Mouse (Mus musculus) ovary, postnatal 36 days (tissue): ENCODE measurements around the gene Slc13a4.

ENCODE experiments used
- DNase-seq: peaks from one replicate; pipeline ENCODE4 v3.0.0; 2022; ENCODE audit warnings: low spot score, mixed read lengths

Gene Slc13a4

DNA sequence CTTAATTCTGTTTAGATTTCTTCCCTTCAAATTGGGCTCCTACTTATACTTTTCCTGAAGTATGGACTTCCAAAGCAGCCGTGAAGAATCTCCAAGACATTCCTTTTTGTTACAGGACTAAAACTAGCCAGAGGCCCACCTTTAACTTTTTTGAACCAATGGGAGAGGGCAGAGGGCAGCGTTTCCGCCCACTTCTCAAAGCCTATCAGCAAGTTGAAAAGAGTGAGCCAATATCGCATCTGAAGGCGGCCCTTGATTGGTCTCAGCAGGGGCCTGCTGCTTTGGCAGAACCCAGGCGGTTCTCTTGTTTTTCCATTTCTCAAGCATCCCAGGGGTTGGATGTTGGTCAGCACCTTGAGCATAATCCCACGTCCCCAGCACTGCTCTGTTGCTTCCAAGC is at the start of gene Slc13a4:
Gene Slc13a4 (minus strand): TSS at position 95 of the 400 bp plus-strand sequence.
- DNase-seq = no peak

GRCm38 (mm10) chr6:35355320-35355719 is 47.4 kb upstream of the Slc13a4 start:
- DNase-seq = no peak

DNA sequence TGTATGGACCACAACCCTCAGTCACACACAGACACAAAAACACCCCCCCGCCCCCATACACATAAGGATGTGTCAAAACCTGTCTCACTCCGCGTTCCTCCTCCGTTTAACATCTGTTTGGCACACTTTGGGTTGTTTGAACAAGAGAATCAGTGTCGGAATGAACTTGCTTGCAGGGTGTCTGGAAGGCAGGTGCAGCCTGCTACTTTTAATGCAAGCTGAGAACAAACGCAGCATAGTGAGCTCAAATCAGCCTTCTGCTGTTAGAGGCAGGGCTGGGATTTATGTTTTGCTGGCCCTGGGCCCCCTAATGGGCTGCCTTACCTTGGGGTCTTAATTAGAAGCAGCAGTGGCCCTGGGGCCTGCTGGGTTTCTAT is 46.7 kb upstream of the Slc13a4 start:
- no peak for DNase-seq

DNA sequence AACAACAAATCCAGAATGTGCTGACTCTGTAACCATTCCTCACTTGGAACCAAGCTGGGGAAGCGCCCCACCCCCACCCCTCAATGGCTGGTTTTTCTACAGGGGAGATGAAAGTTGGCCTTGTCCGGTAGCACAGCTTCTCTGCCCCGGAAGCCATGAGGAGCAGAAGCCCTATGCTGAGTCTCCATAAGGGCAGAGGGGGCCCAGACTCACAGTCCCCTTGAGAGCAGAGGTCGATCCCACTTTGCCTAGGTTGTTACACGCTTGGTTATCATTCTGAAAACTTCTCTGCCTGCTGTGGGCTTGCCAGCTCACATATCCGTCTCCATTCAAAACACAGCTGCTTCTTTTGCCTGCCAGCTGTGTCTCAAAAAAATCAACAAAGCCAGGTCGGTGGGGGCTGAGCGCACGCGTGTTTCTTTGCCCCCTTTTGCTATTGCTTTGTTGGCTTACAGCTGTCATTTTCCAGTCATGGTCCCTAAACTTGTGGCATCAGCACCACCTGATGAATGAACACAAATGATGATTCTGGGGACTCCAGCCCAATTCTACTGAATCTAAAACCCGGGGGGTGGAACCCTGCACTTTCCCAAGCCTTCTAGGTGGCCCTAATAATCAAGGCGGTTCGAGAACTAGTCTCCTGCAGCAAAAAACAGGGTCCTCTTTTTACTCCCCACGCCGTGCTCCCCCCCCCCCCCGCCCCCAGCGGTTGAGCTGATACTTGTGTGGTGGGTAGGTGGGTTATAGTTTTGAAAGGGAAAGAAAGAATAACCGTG is 46.1 kb upstream of the Slc13a4 start:
- no peak for DNase-seq

GRCm38 (mm10) chr6:35353416-35353815 is 45.5 kb upstream of the Slc13a4 start:
- no peak for DNase-seq

- DNase-seq = no peak
Observed at GRCm38 (mm10) chr6:35352867-35353266, 44.9 kb upstream of the Slc13a4 start.

DNA sequence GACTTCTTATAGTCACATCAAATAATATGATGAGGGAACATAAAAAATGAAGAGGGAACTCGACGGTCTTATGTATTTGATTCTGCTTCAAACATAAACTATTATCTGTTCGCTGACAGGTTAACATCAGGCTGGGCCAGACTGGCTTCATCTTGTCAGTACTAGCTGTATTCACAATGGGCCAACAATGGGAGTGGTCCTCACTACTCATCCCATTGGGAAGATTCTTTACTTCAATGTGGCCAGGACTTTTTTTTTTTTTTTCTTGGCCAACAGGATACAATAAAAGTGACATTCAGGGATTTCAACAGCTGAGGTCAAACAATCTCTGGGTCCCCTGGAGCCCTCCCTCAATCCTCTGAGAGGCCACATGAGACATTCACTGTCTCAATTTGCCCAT is 43.9 kb upstream of the Slc13a4 start:
- DNase-seq = no peak

DNA sequence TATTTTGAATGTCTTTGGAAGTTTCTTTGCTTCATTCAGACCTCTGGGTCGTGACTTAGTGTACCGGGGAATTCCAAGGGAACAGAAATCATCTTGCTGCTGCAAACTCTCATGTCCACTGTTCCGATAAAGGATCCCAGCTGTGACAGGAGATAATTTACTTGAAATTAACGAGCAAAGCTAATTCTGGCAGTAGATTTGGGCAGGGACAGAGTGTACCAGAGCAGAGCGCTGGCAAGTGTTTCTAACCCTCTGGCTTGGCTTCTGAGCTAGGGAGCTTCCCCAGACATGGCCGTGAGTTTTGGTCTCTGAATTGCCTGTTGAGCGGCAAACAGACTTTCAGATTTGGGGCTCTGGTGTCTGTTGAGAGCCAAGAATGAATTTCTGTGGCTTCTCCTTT is 41.9 kb upstream of the Slc13a4 start:
- peak; percentile 23 for DNase-seq

GRCm38 (mm10) chr6:35338640-35339039 is 30.7 kb upstream of the Slc13a4 start:
- DNase-seq = no peak

GRCm38 (mm10) chr6:35337836-35338235 is 29.9 kb upstream of the Slc13a4 start:
- no peak for DNase-seq

GRCm38 (mm10) chr6:35335452-35335851 is 27.5 kb upstream of the Slc13a4 start:
- DNase-seq = no peak

DNA sequence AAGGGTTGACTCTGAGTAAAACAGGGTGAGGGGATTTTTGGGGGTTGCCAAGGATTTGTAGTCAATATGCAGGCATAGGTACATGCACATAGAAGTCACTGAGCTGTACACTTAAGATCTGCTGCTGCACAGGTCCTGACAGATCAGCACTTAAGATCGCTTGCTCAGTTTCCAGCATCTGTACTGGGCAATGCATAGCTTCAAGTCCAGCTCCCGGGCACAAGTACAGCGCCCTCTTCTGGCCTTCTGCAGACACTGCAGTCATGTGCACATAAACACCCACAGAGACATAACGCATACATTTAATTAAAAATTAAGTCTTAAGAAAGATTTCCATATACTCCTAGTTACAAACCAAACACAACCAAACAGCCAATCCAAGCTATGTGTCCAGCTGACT is 26.3 kb upstream of the Slc13a4 start:
- no peak for DNase-seq

DNA sequence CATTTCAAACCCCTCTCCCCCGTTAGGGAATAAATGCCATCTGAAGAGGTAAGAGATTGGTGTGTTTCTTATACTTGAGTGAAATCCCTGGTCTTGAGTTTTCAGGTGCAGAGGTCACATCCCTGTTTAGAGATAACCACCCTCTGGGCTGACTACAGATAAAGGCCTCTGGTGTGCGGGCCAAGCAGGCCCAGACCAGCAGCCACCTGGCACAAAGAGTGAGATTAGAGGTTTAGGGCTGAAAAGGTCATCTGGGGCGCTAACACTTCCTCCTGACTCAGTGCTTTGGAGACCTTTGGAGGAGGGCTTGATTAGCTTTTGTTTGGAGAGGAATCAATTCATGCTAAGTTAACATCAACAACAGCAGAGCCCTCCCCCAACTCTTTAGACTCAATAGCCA is 25.7 kb upstream of the Slc13a4 start:
- DNase-seq = no peak

DNA sequence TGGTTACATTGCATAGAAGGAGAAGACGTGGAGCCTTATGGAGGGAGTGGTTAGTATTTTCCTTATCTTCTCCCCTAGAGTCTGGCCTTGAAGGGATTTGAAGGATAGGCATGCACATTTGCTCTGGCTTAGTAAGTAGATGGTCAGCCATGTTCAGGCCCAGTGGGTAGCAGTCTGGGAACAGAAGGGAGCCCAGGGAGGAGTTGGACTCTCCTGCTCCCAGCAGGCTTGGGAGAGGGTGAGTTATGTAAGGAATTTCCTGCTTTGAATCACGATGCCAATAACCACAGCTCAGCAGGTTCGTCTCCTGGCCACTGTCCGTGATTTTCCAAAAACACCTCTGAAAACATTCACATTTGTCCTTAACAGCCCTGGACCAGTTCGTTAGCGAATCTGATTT is 22.9 kb upstream of the Slc13a4 start:
- DNase-seq = no peak

- no peak for DNase-seq
Observed at GRCm38 (mm10) chr6:35329956-35330355, 22.0 kb upstream of the Slc13a4 start.

DNA sequence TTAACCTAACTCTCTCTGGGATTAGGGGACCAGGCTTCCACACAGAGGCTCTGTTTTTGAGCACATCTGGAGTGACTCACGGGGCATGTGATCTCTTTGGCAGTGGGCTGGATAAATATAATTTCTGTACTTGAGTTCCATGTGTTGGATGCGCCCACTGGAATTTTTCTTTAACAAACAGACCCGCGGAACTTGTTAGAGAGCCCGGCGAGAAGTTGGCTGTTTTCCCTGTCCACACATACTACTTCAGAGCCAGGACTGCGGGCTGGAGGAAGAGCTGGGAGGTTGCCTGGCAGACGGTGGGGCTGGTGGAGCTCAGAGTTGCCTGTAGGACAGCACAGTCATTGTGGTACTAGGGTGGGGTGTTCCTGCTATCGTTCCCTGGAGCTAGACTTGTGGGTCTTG is 18.2 kb upstream of the Slc13a4 start, which contains the start of gene Fam180a:
Gene Fam180a (minus strand): TSS at position 31 of the 405 bp plus-strand sequence.
- peak; percentile 60 for DNase-seq

GRCm38 (mm10) chr6:35324306-35324705 is 16.4 kb upstream of the Slc13a4 start:
- no peak for DNase-seq

- no peak for DNase-seq
Observed at GRCm38 (mm10) chr6:35323046-35323445, 15.1 kb upstream of the Slc13a4 start.

DNA sequence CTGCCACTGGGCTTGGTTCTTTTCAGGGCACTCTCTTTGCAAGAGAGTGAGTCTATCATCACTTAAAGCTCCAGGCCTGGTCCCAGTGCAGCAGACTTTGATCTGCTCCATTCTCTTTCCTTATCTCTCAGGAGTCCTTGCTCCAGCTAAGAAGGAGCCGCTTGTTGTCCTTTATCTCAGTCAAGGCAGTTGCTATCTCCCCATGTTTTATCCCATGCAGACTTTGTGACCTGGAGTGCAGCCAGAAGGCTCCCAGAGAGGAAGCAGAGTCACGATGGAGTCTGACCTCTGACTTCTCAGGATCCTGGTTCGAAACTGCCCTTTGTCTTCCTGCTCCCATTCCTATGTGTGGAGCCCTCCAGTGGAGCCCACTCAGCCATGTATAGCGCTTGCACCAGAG is 13.2 kb upstream of the Slc13a4 start:
- peak; percentile 67 for DNase-seq

GRCm38 (mm10) chr6:35319850-35320249 is 11.9 kb upstream of the Slc13a4 start:
- DNase-seq = no peak

GRCm38 (mm10) chr6:35313520-35313919 is 5.6 kb upstream of the Slc13a4 start:
- DNase-seq = peak; percentile 42

DNA sequence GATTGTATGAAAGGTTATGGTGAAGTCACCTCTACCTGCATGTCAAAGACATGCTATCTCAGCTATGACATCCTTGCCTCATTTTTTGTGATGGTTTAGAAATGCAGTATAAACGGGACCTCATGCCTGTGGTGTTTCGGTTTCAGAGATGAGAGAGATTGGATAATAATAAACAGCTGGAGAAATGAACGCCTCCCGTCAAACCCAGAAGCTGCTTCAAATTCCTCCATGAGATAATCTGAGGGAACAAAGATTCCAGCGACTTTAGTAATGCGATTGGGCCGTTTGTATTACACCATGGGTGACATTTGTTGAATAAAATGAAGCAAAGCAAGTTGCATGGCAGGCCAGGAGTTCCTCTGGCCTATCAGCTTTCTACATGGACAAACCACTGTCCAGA is 1.5 kb upstream of the Slc13a4 start:
- DNase-seq = no peak

DNA sequence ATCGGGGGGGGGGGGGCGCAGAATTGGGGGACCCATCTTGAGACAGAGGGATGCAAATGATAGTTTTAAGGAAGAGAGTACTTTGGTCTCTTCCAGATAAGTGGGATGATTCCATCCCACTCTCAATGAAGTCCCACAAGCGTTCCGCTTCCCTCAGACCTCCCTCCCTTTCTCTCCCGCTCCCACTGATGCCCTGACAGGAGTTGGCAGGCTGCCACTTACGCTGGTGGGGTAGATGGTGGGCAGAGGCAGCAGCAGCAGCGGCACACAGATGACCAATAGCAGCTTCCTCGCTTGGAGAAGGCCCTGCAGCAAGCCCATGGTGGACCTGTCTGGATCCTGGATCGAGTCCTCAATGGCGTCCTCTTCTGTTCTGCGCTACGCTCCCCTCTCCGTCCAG is 795 bp downstream of the Slc13a4 start:
- DNase-seq = no peak

DNA sequence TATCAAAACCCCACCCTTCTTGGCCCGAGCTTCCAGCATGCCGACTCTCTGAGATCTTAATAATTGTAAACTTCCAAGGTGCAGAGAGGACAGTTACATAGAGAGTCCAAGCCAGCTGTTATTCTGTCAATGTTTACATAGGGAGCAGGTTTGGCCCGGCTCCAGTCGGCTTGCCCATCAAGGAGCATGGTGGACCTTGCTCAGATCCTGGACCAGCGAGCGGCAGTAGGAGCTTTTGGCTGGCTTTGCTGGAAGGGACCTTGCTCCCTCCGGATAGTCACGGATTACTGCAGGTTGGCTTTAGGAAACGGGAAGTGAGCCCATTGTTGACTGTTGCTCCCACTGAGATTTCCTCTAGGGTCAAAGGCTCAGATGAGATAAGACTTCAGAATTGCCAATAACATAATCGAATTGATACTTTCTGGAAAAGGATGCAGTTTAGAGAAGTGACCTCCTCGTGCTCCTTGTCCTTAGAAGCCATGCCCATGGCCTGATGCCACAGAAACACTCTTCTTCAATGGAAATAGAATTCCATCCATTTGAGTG is 4.5 kb downstream of the Slc13a4 start:
- DNase-seq = peak; percentile 33
